Mouse (Mus musculus) CH12.LX (cell line): ENCODE data around the gene Coro2a.

ENCODE experiments used
- MEF2A ChIP-seq: IDR thresholded peaks from 2 replicates; pipeline ENCODE4 v1.6.1; 2014; ENCODE audit warnings: low read depth, mild to moderate bottlenecking, inconsistent platforms, low read length, improper control_type of control experiment, borderline replicate concordance
- POLR2A ChIP-seq: IDR thresholded peaks from 2 replicates; pipeline ENCODE4 v1.6.1; 2011; ENCODE audit warnings: low read depth, mild to moderate bottlenecking, improper control_type of control experiment, low read length

DNA sequence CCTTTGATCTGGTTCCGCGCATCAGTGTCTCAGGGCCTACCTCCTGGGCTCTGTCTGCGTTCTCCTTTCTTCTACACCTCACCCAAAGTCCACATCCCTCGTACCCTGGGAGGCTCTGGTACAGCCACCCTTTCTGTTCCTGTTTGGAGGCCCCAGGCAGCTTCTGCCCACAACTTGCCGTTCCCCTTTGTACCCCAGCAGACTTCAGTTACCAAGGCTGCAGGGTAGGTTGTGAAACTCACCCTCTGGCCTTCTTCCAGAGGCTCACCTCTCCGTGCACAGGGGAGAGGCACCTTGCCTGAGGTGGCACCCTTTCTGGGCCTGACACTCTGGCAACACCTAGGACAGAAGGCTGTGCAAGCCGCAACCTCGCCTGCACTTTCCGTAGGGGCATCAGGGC, 46.2 kb downstream of the Coro2a start:
- no peak for TF ChIP-seq MEF2A
- no peak for TF ChIP-seq POLR2A
